Comparison of ENCODE assay signal across 32 mouse cellular contexts in genomic region chr6:135326847-135327246, GRCm38 (mm10). TPM values are rescaled to one million over a fixed set of nuclear protein-coding genes. Genes with fewer than 3 reads are reported as not detected.
"Had no signal": no experiment of that assay in that cellular context is flagged by ENCODE, and none has a peak within 500 bp of the region (broad histone marks: within the 10 kb centered on the region; RNA-seq: fewer than 3 reads in every experiment).

No protein-coding gene starts in this region.

- H3K27ac ChIP-seq: heart, adult 2 months; heart, embryonic 13.5 days; heart, embryonic 15.5 days; hindbrain, embryonic 13.5 days; hindbrain, embryonic 15.5 days; hindbrain, postnatal 0 days; kidney, embryonic 15.5 days; kidney, postnatal 0 days; limb, embryonic 13.5 days; limb, embryonic 15.5 days had no signal

- H3K9ac ChIP-seq: heart, embryonic 13.5 days; heart, embryonic 15.5 days; hindbrain, embryonic 13.5 days; hindbrain, embryonic 15.5 days; kidney, embryonic 15.5 days; limb, embryonic 13.5 days; limb, embryonic 15.5 days had no signal

- H3K4me2 ChIP-seq: heart, embryonic 11.5 days; heart, embryonic 13.5 days; heart, embryonic 15.5 days; hindbrain, embryonic 13.5 days; hindbrain, embryonic 15.5 days; kidney, embryonic 15.5 days; limb, embryonic 13.5 days; limb, embryonic 15.5 days had no signal

- DNase-seq: gastrocnemius, postnatal 14 days; gastrocnemius, postnatal 36 days; heart, adult 11 months; heart, adult 2 months; heart, postnatal 14 days; heart, postnatal 36 days; kidney, adult 2 months; kidney, adult 9 months; kidney, postnatal 14 days; kidney, postnatal 36 days; layer of hippocampus, adult 9-11 months; layer of hippocampus, postnatal 36 days; left cerebral cortex, postnatal 4 days had no signal

- H3K27me3 ChIP-seq: heart, embryonic 13.5 days; heart, embryonic 15.5 days; hindbrain, embryonic 13.5 days; hindbrain, embryonic 15.5 days; kidney, embryonic 15.5 days; limb, embryonic 13.5 days; limb, embryonic 15.5 days had no signal

- H3K9me3 ChIP-seq: heart, embryonic 13.5 days; heart, embryonic 15.5 days; hindbrain, embryonic 13.5 days; hindbrain, embryonic 15.5 days; kidney, embryonic 15.5 days; limb, embryonic 13.5 days; limb, embryonic 15.5 days had no signal

- ATAC-seq: hindbrain, postnatal 0 days had no signal

- H3K4me3 ChIP-seq: heart, adult 2 months; heart, embryonic 13.5 days; heart, embryonic 15.5 days; hindbrain, embryonic 13.5 days; hindbrain, embryonic 15.5 days; kidney, embryonic 15.5 days; limb, embryonic 13.5 days; limb, embryonic 15.5 days had no signal

- H3K36me3 ChIP-seq: heart, embryonic 13.5 days; heart, embryonic 15.5 days; hindbrain, embryonic 13.5 days; hindbrain, embryonic 15.5 days; kidney, embryonic 15.5 days; limb, embryonic 13.5 days; limb, embryonic 15.5 days had no signal

RNA-seq across cellular contexts. Expression of gene Pbp2, which starts 16.6 kb away (rescaled TPM):
- total RNA-seq: gastrocnemius, adult 18-20 months; gastrocnemius, adult 8-10 months; gastrocnemius, postnatal 14 days; gastrocnemius, postnatal 36 days; heart, adult 2 months; heart, postnatal 14 days; heart, postnatal 36 days; hematopoietic stem cell, adult 5-6 weeks; layer of hippocampus, adult 18-20 months; layer of hippocampus, postnatal 36 days; left cerebral cortex, adult 18-20 months; left cerebral cortex, postnatal 10 days; left cerebral cortex, postnatal 4 days; liver, adult 2 months had no signal
- polyA plus RNA-seq: heart, adult 2 months; heart, embryonic 11.5 days; heart, embryonic 13.5 days; heart, postnatal 0 days; hindbrain, postnatal 0 days; kidney, adult 2 months; large intestine, adult 2 months; liver, adult 2 months had no signal
